Comparison of ENCODE assay signal across 7 mouse cellular contexts in the genomic region with DNA sequence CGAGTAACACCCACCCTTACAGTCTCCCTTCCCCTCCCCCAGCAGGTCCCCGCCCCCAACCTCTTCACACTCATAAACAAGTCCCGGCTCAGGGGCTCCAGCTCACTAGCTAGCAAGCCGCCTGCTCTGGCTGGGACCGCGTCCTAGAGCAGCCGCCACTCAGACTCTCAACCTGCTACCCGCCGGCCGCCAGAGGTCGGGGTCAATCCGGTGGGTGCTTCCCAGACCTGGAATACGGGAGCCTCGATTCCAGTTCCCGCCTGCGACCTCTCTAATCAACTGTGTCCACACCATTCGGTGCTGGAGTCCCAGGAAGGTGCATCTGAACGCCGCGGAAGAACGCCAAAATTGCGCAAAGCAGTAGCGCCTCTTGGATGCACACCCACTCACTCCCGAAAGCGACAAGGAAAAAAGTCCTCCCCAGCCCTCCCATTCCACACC. TPM values are rescaled to one million over a fixed set of nuclear protein-coding genes. Genes with fewer than 3 reads are reported as not detected.
DNase-seq lines count a peak whose midpoint lies in the region; ATAC-seq lines count a peak whose summit lies in the region.

No protein-coding gene starts in this region.

- no peak overlapping the region for H3K27ac ChIP-seq in intestine, embryonic 14.5 days (ENCODE audit: low read depth)
- H3K27ac ChIP-seq in limb, embryonic 13.5 days, result peak overlapping the region; percentile 77; the same call in 1 of the 2 replicates

- peaks cover 34% of the 10 kb centered on the region for H3K4me1 ChIP-seq in intestine, embryonic 14.5 days (replicated peaks; ENCODE audit: control insufficient read depth, insufficient read depth, low read length)
- peaks cover 70% of the 10 kb centered on the region for H3K4me1 ChIP-seq in limb, embryonic 13.5 days

- H3K9me3 ChIP-seq in intestine, embryonic 14.5 days (ENCODE audit: control insufficient read depth, low read length), result no peaks in the 10 kb centered on the region
- 0 out of 2 replicates have a peak, but pooled peaks cover 4% of the 10 kb centered on the region for H3K9me3 ChIP-seq in limb, embryonic 13.5 days

- WGBS in intestine, embryonic 14.5 days, result under 1% methylated on average over 25 of the region's 25 CpGs
- under 1% methylated on average over 25 of the region's 25 CpGs for WGBS in limb, embryonic 13.5 days

- peak overlapping the region; percentile 82 for H3K4me2 ChIP-seq in intestine, embryonic 14.5 days (ENCODE audit: low read length)
- peak overlapping the region; percentile 86 for H3K4me2 ChIP-seq in limb, embryonic 13.5 days (replicated peaks)

- H3K4me3 ChIP-seq in intestine, embryonic 14.5 days (ENCODE audit: low read depth, low read length), result peak overlapping the region; percentile 52
- H3K4me3 ChIP-seq in limb, embryonic 13.5 days, result peak overlapping the region; percentile 62

- ATAC-seq in intestine, embryonic 14.5 days (replicated peaks; ENCODE audit: low FRiP score, low TSS enrichment, low read depth), result peak; percentile 56; the same call in 1 of the 2 replicates
- peak; percentile 62 for ATAC-seq in limb, embryonic 13.5 days (ENCODE audit: low FRiP score, low read depth)

- H3K9ac ChIP-seq in intestine, embryonic 14.5 days (ENCODE audit: low read length), result peak overlapping the region; percentile 50
- peak overlapping the region; percentile 75 for H3K9ac ChIP-seq in limb, embryonic 13.5 days

- no peaks in the 10 kb centered on the region for H3K36me3 ChIP-seq in intestine, embryonic 14.5 days (ENCODE audit: control insufficient read depth, insufficient read depth, low read length)
- H3K36me3 ChIP-seq in limb, embryonic 13.5 days, result peaks cover 4% of the 10 kb centered on the region; the same call in 1 of the 2 replicates

- peaks cover 13% of the 10 kb centered on the region; the same call in 1 of the 2 replicates for H3K27me3 ChIP-seq in intestine, embryonic 14.5 days (replicated peaks; ENCODE audit: control insufficient read depth, insufficient read depth, low read length)
- no peaks in the 10 kb centered on the region for H3K27me3 ChIP-seq in limb, embryonic 13.5 days

- DNase-seq in brain, adult 2 months (ENCODE audit: low read depth, low spot score), result peak; percentile 73
- peak; percentile 78 to 79 for DNase-seq in cerebellum, postnatal 25 days
- DNase-seq in gastrocnemius, postnatal 4 days (ENCODE audit: low spot score in 2 of 2), result peak; percentile 41 to 58
- peak; percentile 75 for DNase-seq in intestine, embryonic 14.5 days (ENCODE audit: low spot score)
- DNase-seq in neural tube, embryonic 10.5 days (ENCODE audit: extremely low spot score, low spot score), result peak; percentile 77
- DNase-seq in thymus, postnatal 25 days, result no peak

RNA-seq across cellular contexts. Expression of a gene that starts 3.5 kb away (rescaled TPM):
- total RNA-seq in gastrocnemius, postnatal 4 days (2021), result 1 to 10 TPM; 3.0 to 3.3 TPM
- 9.9 and 13.2 TPM in 2 replicates for polyA plus RNA-seq in intestine, embryonic 14.5 days (2014; fragmentation: Nextera tagmentation; extraction: Ambion mirVana)
- 23.3 and 26.2 TPM in 2 replicates for polyA plus RNA-seq in limb, embryonic 13.5 days (2015; fragmentation: Nextera tagmentation; extraction: Ambion mirVana)
